16 mouse cellular contexts compared by ENCODE assay signal in genomic region chr15:89214953-89215352, GRCm38 (mm10). TPM values are rescaled to one million over a fixed set of nuclear protein-coding genes. Genes with fewer than 3 reads are reported as not detected.
DNase-seq lines count a peak whose midpoint lies in the region; ATAC-seq and TF ChIP-seq lines count a peak whose summit lies in the region.
"Had no signal": no experiment of that assay in that cellular context is flagged by ENCODE, and none has a peak within 500 bp of the region (broad histone marks: within the 10 kb centered on the region; RNA-seq: fewer than 3 reads in every experiment).

No protein-coding gene starts in this region.

- peaks cover 39% of the 10 kb centered on the region for H3K36me3 ChIP-seq in erythroblast, embryonic 14.5 days (ENCODE audit: control insufficient read depth)

- H3K4me3 ChIP-seq in erythroblast, embryonic 14.5 days (replicated peaks): peak overlapping the region; percentile 38
- no peak overlapping the region for H3K4me3 ChIP-seq in layer of hippocampus, adult 2 months
- H3K4me3 ChIP-seq: hindbrain, embryonic 10.5 days; limb, embryonic 15.5 days; megakaryocyte, embryonic 14.5 days; myocyte had no signal

- no peak for ATAC-seq in erythroblast, adult 5-6 weeks (replicated peaks; ENCODE audit: low FRiP score, poor library complexity, severe bottlenecking)
- ATAC-seq: forebrain, embryonic 14.5 days; hindbrain, postnatal 0 days; midbrain, embryonic 15.5 days had no signal

- peaks cover 4% of the 10 kb centered on the region for H3K9me3 ChIP-seq in erythroblast, embryonic 14.5 days (ENCODE audit: control insufficient read depth, low read length)
- H3K9me3 ChIP-seq: limb, embryonic 15.5 days; midbrain, embryonic 15.5 days had no signal

- H3K27ac ChIP-seq in layer of hippocampus, adult 2 months: 0 out of 2 replicates have a peak overlapping the region, but pooled peaks have one; percentile 14
- H3K27ac ChIP-seq: hindbrain, embryonic 10.5 days; hindbrain, postnatal 0 days; kidney, postnatal 0 days; limb, embryonic 15.5 days; midbrain, embryonic 15.5 days had no signal

- no peaks in the 10 kb centered on the region for H3K27me3 ChIP-seq in erythroblast, embryonic 14.5 days (ENCODE audit: control insufficient read depth)
- H3K27me3 ChIP-seq: limb, embryonic 15.5 days; megakaryocyte, embryonic 14.5 days; midbrain, embryonic 15.5 days had no signal

- no peak for DNase-seq in layer of hippocampus, adult 2 months (ENCODE audit: low spot score in 2 of 2)
- DNase-seq in layer of hippocampus, postnatal 36 days: no peak
- peak; percentile 31 to 55 for DNase-seq in cerebellum, postnatal 25 days
- DNase-seq in skeletal muscle tissue, adult 2 months (ENCODE audit: low read depth, low spot score): peak; percentile 33
- no peak for DNase-seq in layer of hippocampus, postnatal 10 days (ENCODE audit: low spot score in 2 of 2)
- no peak for DNase-seq in ovary, postnatal 14 days (ENCODE audit: low spot score)

- H3K4me1 ChIP-seq in erythroblast, embryonic 14.5 days (ENCODE audit: control insufficient read depth): peaks cover 64% of the 10 kb centered on the region

- no peak for TF ChIP-seq CTCF in layer of hippocampus, adult 2 months (conservative IDR thresholded peaks at IDR 0.05)

RNA-seq across cellular contexts. Expression of gene Ppp6r2, which starts 3.6 kb away (rescaled TPM):
- polyA plus RNA-seq in erythroblast, embryonic 14.5 days (2012): 9.5 and 14.5 TPM in 2 replicates
- total RNA-seq in erythroblast, adult 5-6 weeks (2015; ENCODE audit: low replicate concordance): 18.1 and 19.6 TPM in 2 replicates
- 26.2 and 47.5 TPM in 2 replicates for total RNA-seq in erythroblast, adult 5-6 weeks (2017; ENCODE audit: low replicate concordance)
- total RNA-seq in layer of hippocampus, adult 2 months (2021): 100 to 1,000 TPM; 170 to 172 TPM
- 100 to 1,000 TPM; 158 to 162 TPM for total RNA-seq in layer of hippocampus, postnatal 36 days (2021)
- total RNA-seq in layer of hippocampus, postnatal 10 days (2021): 100 to 1,000 TPM; 159 to 174 TPM

RNA-seq across cellular contexts. Expression of gene Dennd6b, which starts 18.7 kb away (rescaled TPM):
- polyA plus RNA-seq in erythroblast, embryonic 14.5 days (2012): 0.62 and 0.88 TPM in 2 replicates
- total RNA-seq in erythroblast, adult 5-6 weeks (2015; ENCODE audit: low replicate concordance): not detected in 2 replicates
- 0.84 and 1.7 TPM in 2 replicates for total RNA-seq in erythroblast, adult 5-6 weeks (2017; ENCODE audit: low replicate concordance)
- 10 to 100 TPM; 39.6 to 41.5 TPM for total RNA-seq in layer of hippocampus, adult 2 months (2021)
- total RNA-seq in layer of hippocampus, postnatal 36 days (2021): 10 to 100 TPM; 33.5 to 38.7 TPM
- total RNA-seq in layer of hippocampus, postnatal 10 days (2021): 10 to 100 TPM; 33.1 to 37.5 TPM

RNA-seq across cellular contexts. Expression of gene Plxnb2, which starts 34.4 kb away (rescaled TPM):
- polyA plus RNA-seq in erythroblast, embryonic 14.5 days (2012): 0.86 and 1.1 TPM in 2 replicates
- total RNA-seq in erythroblast, adult 5-6 weeks (2015; ENCODE audit: low replicate concordance): 9.6 and 14.2 TPM in 2 replicates
- total RNA-seq in erythroblast, adult 5-6 weeks (2017; ENCODE audit: low replicate concordance): 4.9 and 6.9 TPM in 2 replicates
- total RNA-seq in layer of hippocampus, adult 2 months (2021): 10 to 100 TPM; 49.7 to 59.1 TPM
- 10 to 100 TPM; 51.0 to 58.7 TPM for total RNA-seq in layer of hippocampus, postnatal 36 days (2021)
- 10 to 100 TPM; 65.4 to 78.2 TPM for total RNA-seq in layer of hippocampus, postnatal 10 days (2021)

Comparison
In these comparisons a context has a peak if more than half of its experiments do, and no peak if none do; other contexts are left out.
1. DNase-seq: peak in cerebellum, postnatal 25 days (2 of 2) and skeletal muscle tissue, adult 2 months (single experiment); none in layer of hippocampus, adult 2 months (0 of 2), layer of hippocampus, postnatal 36 days (0 of 2), layer of hippocampus, postnatal 10 days (0 of 2) and ovary, postnatal 14 days (single experiment).
2. RNA of gene Dennd6b, which starts 18.7 kb away (total RNA-seq): 39.6 to 41.5 TPM in layer of hippocampus, adult 2 months, 33.5 to 38.7 TPM in layer of hippocampus, postnatal 36 days and 33.1 to 37.5 TPM in layer of hippocampus, postnatal 10 days; 0.84 to 1.7 TPM in erythroblast, adult 5-6 weeks; every median in the first group is over 10 times any median in the second.